Mouse (Mus musculus) neural tube, embryonic 11.5 days (tissue): ENCODE measurements around the gene Nudt8. TPM values are rescaled to one million over a fixed set of nuclear protein-coding genes. Genes with fewer than 3 reads are reported as not detected.

Experiments used
- ATAC-seq: fragments of 200-750 bp; cut with Nextera tagmentation; 2 replicates; pipeline ENCODE4 v1.8.0; 2017; ENCODE audit warnings: moderate number of reproducible peaks, mild to moderate bottlenecking, moderate TSS enrichment, moderate library complexity; ENCODE audit not compliant: insufficient read depth, low FRiP score, low TSS enrichment
- DNase-seq: peaks from one replicate; pipeline ENCODE4 v3.0.0-alpha.2; 2015; ENCODE audit warnings: low spot score
- H3K27ac ChIP-seq: fragments of 300-500 bp; sonication (generic); 2 replicates; pipeline ENCODE4 v1.5.1; 2014; ENCODE audit warnings: low read depth, mild to moderate bottlenecking, low read length
- H3K27me3 ChIP-seq: fragments of 300-500 bp; sonication (generic); 2 replicates; pipeline ENCODE4 v1.6.1; 2014; ENCODE audit warnings: mild to moderate bottlenecking, low read length, mixed read lengths; ENCODE audit not compliant: control insufficient read depth, insufficient read depth
- H3K36me3 ChIP-seq: fragments of 300-500 bp; sonication (generic); 2 replicates; pipeline ENCODE4 v1.6.1; 2014; ENCODE audit warnings: mild to moderate bottlenecking, low read length, moderate library complexity, mixed read lengths; ENCODE audit not compliant: control insufficient read depth, insufficient read depth
- H3K4me1 ChIP-seq: fragments of 300-500 bp; sonication (generic); 2 replicates; pipeline ENCODE4 v1.6.1; 2014; ENCODE audit warnings: low read length, mixed read lengths; ENCODE audit not compliant: control insufficient read depth, insufficient read depth
- H3K4me2 ChIP-seq: fragments of 300-500 bp; sonication (generic); 2 replicates; pipeline ENCODE4 v1.6.1; 2014; ENCODE audit warnings: low read depth, mild to moderate bottlenecking, moderate library complexity
- H3K4me3 ChIP-seq: fragments of 300-500 bp; sonication (generic); 2 replicates; pipeline ENCODE4 v1.5.1; 2014; ENCODE audit warnings: low read depth, low read length
- H3K9ac ChIP-seq: fragments of 300-500 bp; sonication (generic); 2 replicates; pipeline ENCODE4 v1.6.1; 2014; ENCODE audit warnings: mild to moderate bottlenecking, low read length
- H3K9me3 ChIP-seq: fragments of 300-500 bp; sonication (generic); 2 replicates; pipeline ENCODE4 v1.6.1; 2016; ENCODE audit warnings: low read length; ENCODE audit not compliant: control insufficient read depth
- WGBS: fragments of 180-500 bp; shearing (Covaris S2); extraction: QIAGEN DNeasy Blood & Tissue Kit; methylation state at CpG from one replicate; pipeline ENCODE4 v1.1.7; 2014; 5-methylcytosine and 5-hydroxymethylcytosine counted together
- polyA plus RNA-seq: library from polyadenylated mRNA; unstranded; fragments of >200 nt; fragmentation: Nextera tagmentation; extraction: Ambion mirVana; gene quantifications from 2 replicates; pipeline ENCODE4 v1.2.1, GENCODE M21; 2014

Nudt8 gene
- polyA plus RNA-seq, 1 experiment from 2014 or later: 20.8 TPM

- Histone ChIP-seq H3K9me3 (no peaks in the 10 kb centered on the region), H3K4me1 (peaks cover 10% of the 10 kb centered on the region; the same call in 1 of the 2 replicates), H3K36me3 (no peaks in the 10 kb centered on the region), H3K4me3 (no peak overlapping the region), H3K27me3 (no peaks in the 10 kb centered on the region), H3K4me2 (no peak overlapping the region), H3K9ac (no peak overlapping the region), H3K27ac (no peak overlapping the region)
- WGBS: 24% methylated on average over 4 of the region's 4 CpGs
- DNase-seq (peak; percentile 78), ATAC-seq (0 out of 2 replicates have a peak, but pooled peaks have one; percentile 31)
Measured at GRCm38 (mm10) chr19:3980309-3980708, 20.1 kb upstream of the Nudt8 start.

GRCm38 (mm10) chr19:3980917-3981316 lies 19.5 kb upstream of the Nudt8 start:
- WGBS: 69% methylated on average over 9 of the region's 9 CpGs
- H3K36me3 ChIP-seq: no peaks in the 10 kb centered on the region
- DNase-seq: no peak

GRCm38 (mm10) chr19:3983527-3984200 lies 16.7 kb upstream of the Nudt8 start:
- Histone ChIP-seq H3K9ac (no peak overlapping the region), H3K36me3 (no peaks in the 10 kb centered on the region), H3K4me1 (peaks cover 15% of the 10 kb centered on the region; the same call in 1 of the 2 replicates), H3K27me3 (no peaks in the 10 kb centered on the region), H3K27ac (0 out of 2 replicates have a peak overlapping the region, but pooled peaks have one; percentile 1), H3K4me2 (no peak overlapping the region), H3K9me3 (no peaks in the 10 kb centered on the region), H3K4me3 (no peak overlapping the region)
- no peak for ATAC-seq
- WGBS: 36% methylated on average over 9 of the region's 9 CpGs
- no peak for DNase-seq

More at GRCm38 (mm10) chr19:3980917-3981316, 19.5 kb upstream of the Nudt8 start:
- Histone ChIP-seq H3K27ac (no peak overlapping the region), H3K4me1 (peaks cover 13% of the 10 kb centered on the region; the same call in 1 of the 2 replicates), H3K27me3 (no peaks in the 10 kb centered on the region), H3K9ac (no peak overlapping the region), H3K4me2 (no peak overlapping the region), H3K9me3 (no peaks in the 10 kb centered on the region), H3K4me3 (no peak overlapping the region)
- no peak for ATAC-seq

GRCm38 (mm10) chr19:3985261-3985681 lies 15.1 kb upstream of the Nudt8 start:
- Histone ChIP-seq H3K27me3 (no peaks in the 10 kb centered on the region), H3K36me3 (no peaks in the 10 kb centered on the region), H3K4me3 (no peak overlapping the region), H3K4me1 (peaks cover 15% of the 10 kb centered on the region; the same call in 1 of the 2 replicates), H3K27ac (peak overlapping the region; percentile 44), H3K4me2 (no peak overlapping the region), H3K9ac (peak overlapping the region; percentile 14; the same call in 1 of the 2 replicates), H3K9me3 (no peaks in the 10 kb centered on the region)
- WGBS: 25% methylated on average over 8 of the region's 8 CpGs
- DNase-seq: peak; percentile 53
- no peak for ATAC-seq

- H3K9ac ChIP-seq: no peak within 1 kb of the TSS
- peak; percentile 48 for DNase-seq
- H3K27ac ChIP-seq: peak within 1 kb of the TSS; percentile 44
- H3K4me3 ChIP-seq: no peak within 1 kb of the TSS
- no peaks in the 10 kb centered on the region for H3K27me3 ChIP-seq
- 16% methylated on average over 8 of the region's 8 CpGs for WGBS
- H3K36me3 ChIP-seq: no peaks in the 10 kb centered on the region
- ATAC-seq: no peak
- H3K9me3 ChIP-seq: no peaks in the 10 kb centered on the region
- H3K4me1 ChIP-seq: peaks cover 15% of the 10 kb centered on the region; the same call in 1 of the 2 replicates
- H3K4me2 ChIP-seq: no peak within 1 kb of the TSS
Measured at GRCm38 (mm10) chr19:3986334-3986733, 14.0 kb upstream of the Nudt8 start, which contains the start of gene Acy3. Acy3 (plus strand) TSS chr19:3986570.

GRCm38 (mm10) chr19:3988066-3988465 lies 12.3 kb upstream of the Nudt8 start:
- Histone ChIP-seq H3K36me3 (no peaks in the 10 kb centered on the region), H3K9me3 (no peaks in the 10 kb centered on the region), H3K4me2 (no peak overlapping the region), H3K27me3 (no peaks in the 10 kb centered on the region), H3K9ac (no peak overlapping the region), H3K4me1 (peaks cover 15% of the 10 kb centered on the region; the same call in 1 of the 2 replicates), H3K4me3 (no peak overlapping the region), H3K27ac (no peak overlapping the region)
- DNase-seq (no peak), ATAC-seq (no peak)
- 91% methylated on average over 14 of the region's 14 CpGs for WGBS

- H3K4me2 ChIP-seq: no peak overlapping the region
- H3K9me3 ChIP-seq: no peaks in the 10 kb centered on the region
- no peaks in the 10 kb centered on the region for H3K36me3 ChIP-seq
- ATAC-seq: no peak
- H3K4me3 ChIP-seq: no peak overlapping the region
- H3K27ac ChIP-seq: no peak overlapping the region
- no peak for DNase-seq
- no peak overlapping the region for H3K9ac ChIP-seq
- peaks cover 15% of the 10 kb centered on the region; the same call in 1 of the 2 replicates for H3K4me1 ChIP-seq
- WGBS: 90% methylated on average over 4 of the region's 4 CpGs
- no peaks in the 10 kb centered on the region for H3K27me3 ChIP-seq
Measured at GRCm38 (mm10) chr19:3988750-3989149, 11.6 kb upstream of the Nudt8 start.

- Histone ChIP-seq H3K4me3 (no peak overlapping the region), H3K4me1 (0 out of 2 replicates have a peak, but pooled peaks cover 2% of the 10 kb centered on the region), H3K9ac (no peak overlapping the region), H3K9me3 (no peaks in the 10 kb centered on the region), H3K36me3 (no peaks in the 10 kb centered on the region), H3K27me3 (no peaks in the 10 kb centered on the region), H3K27ac (no peak overlapping the region), H3K4me2 (no peak overlapping the region)
- no peak for ATAC-seq
- WGBS: 39% methylated on average over 6 of the region's 6 CpGs
- DNase-seq: no peak
Measured at GRCm38 (mm10) chr19:3990804-3991203, 9.6 kb upstream of the Nudt8 start.

- ATAC-seq: no peak
- Histone ChIP-seq H3K4me2 (no peak overlapping the region), H3K27ac (no peak overlapping the region), H3K4me3 (no peak overlapping the region), H3K9ac (no peak overlapping the region), H3K36me3 (no peaks in the 10 kb centered on the region), H3K4me1 (no peaks in the 10 kb centered on the region), H3K9me3 (no peaks in the 10 kb centered on the region), H3K27me3 (no peaks in the 10 kb centered on the region)
- 95% methylated on average over 3 of the region's 3 CpGs for WGBS
- DNase-seq: no peak
Measured at GRCm38 (mm10) chr19:3991562-3991961, 8.8 kb upstream of the Nudt8 start.
